Comparison of ENCODE assay signal across 28 mouse cellular contexts in genomic region chr2:144371566-144371965, GRCm38 (mm10). TPM values are rescaled to one million over a fixed set of nuclear protein-coding genes. Genes with fewer than 3 reads are reported as not detected.
DNase-seq lines count a peak whose midpoint lies in the region; ATAC-seq and TF ChIP-seq lines count a peak whose summit lies in the region.
"Had no signal": no experiment of that assay in that cellular context is flagged by ENCODE, and none has a peak within 500 bp of the region (broad histone marks: within the 10 kb centered on the region; RNA-seq: fewer than 3 reads in every experiment).

No protein-coding gene starts in this region.

- H3K79me2 ChIP-seq in CH12.LX (replicated peaks; ENCODE audit: control insufficient read depth, extremely low read depth, insufficient read depth, poor library complexity, severe bottlenecking): peaks cover 24% of the 10 kb centered on the region

- H3K27me3 ChIP-seq in kidney, adult 2 months (replicated peaks; ENCODE audit: control insufficient read depth, insufficient read depth, low read length): no peaks in the 10 kb centered on the region
- H3K27me3 ChIP-seq in kidney, embryonic 14.5 days (ENCODE audit: control insufficient read depth, insufficient read depth, low read length): no peaks in the 10 kb centered on the region
- H3K27me3 ChIP-seq in CH12.LX (replicated peaks): no peaks in the 10 kb centered on the region
- H3K27me3 ChIP-seq: forebrain, embryonic 13.5 days; heart, embryonic 13.5 days; Patski had no signal

- peak; percentile 39; the same call in 1 of the 2 replicates for TF ChIP-seq EP300 in CH12.LX (IDR thresholded peaks at IDR 0.05; ENCODE audit: low read length)

- WGBS in kidney, adult 2 months: 55% methylated on average over 4 of the region's 4 CpGs
- WGBS in kidney, embryonic 14.5 days: 65% methylated on average over 4 of the region's 4 CpGs

- DNase-seq in kidney, adult 2 months: peak; percentile 39
- DNase-seq in kidney, postnatal 10 days: no peak
- peak; percentile 15 for DNase-seq in kidney, postnatal 14 days
- peak; percentile 28 for DNase-seq in CH12.LX (ENCODE audit: extremely low read depth)
- no peak for DNase-seq in thymus, postnatal 4 days
- DNase-seq: adrenal gland, postnatal 10 days; adrenal gland, postnatal 36 days; cerebellum, adult 18-20 months; cerebellum, adult 9-10 months; cerebellum, postnatal 14 days; gastrocnemius, postnatal 10 days; gastrocnemius, postnatal 36 days; heart, adult 2 months; heart, postnatal 14 days; heart, postnatal 4 days had no signal

- H3K9me3 ChIP-seq in kidney, embryonic 14.5 days (ENCODE audit: control insufficient read depth, low read length): no peaks in the 10 kb centered on the region
- H3K9me3 ChIP-seq in CH12.LX (replicated peaks; ENCODE audit: low read length): no peaks in the 10 kb centered on the region
- H3K9me3 ChIP-seq: forebrain, embryonic 10.5 days; forebrain, embryonic 13.5 days; G1E; heart, embryonic 10.5 days; heart, embryonic 13.5 days had no signal

- H3K4me3 ChIP-seq in kidney, adult 2 months (ENCODE audit: insufficient read depth, low read depth, low read length): no peak overlapping the region
- H3K4me3 ChIP-seq in kidney, embryonic 14.5 days (ENCODE audit: low read length): no peak overlapping the region
- no peak overlapping the region for H3K4me3 ChIP-seq in CH12.LX (replicated peaks in 1 of 3; ENCODE audit: low read depth in 2 of 3, low read length in 2 of 3, poor library complexity in 1 of 3)
- H3K4me3 ChIP-seq: forebrain, embryonic 13.5 days; heart, adult 2 months; heart, embryonic 10.5 days; heart, embryonic 13.5 days had no signal

- dilution Hi-C loops in CH12.LX (cut with MboI; ENCODE audit: extremely low pct_ligation_motif_present, extremely low pct_unique_long_range_greater_than_20kb, low sequenced_read_pairs): no loop called here

- no peak for TF ChIP-seq RAD21 in CH12.LX (IDR thresholded peaks at IDR 0.05; ENCODE audit: low read depth, low read length)

- H3K9ac ChIP-seq in kidney, embryonic 14.5 days (ENCODE audit: low read depth, low read length): no peak overlapping the region
- H3K9ac ChIP-seq in CH12.LX (ENCODE audit: insufficient read depth, low read depth): no peak overlapping the region
- H3K9ac ChIP-seq: forebrain, embryonic 13.5 days; heart, embryonic 13.5 days had no signal

- no peak for TF ChIP-seq CTCF in kidney, adult 2 months (conservative IDR thresholded peaks at IDR 0.05; ENCODE audit: insufficient read depth, insufficient read length, low read depth, low read length)
- no peak for TF ChIP-seq CTCF in CH12.LX (conservative IDR thresholded peaks at IDR 0.05 in 1 of 2, IDR thresholded peaks at IDR 0.05 in 1 of 2; ENCODE audit: low read depth in 2 of 2, low read length in 2 of 2)

- TF ChIP-seq POLR2A in kidney, adult 2 months (IDR thresholded peaks at IDR 0.05; ENCODE audit: low read depth, low read length): no peak
- no peak for TF ChIP-seq POLR2A in CH12.LX (IDR thresholded peaks at IDR 0.05; ENCODE audit: low read depth, low read length)

- H3K36me3 ChIP-seq in kidney, adult 2 months (ENCODE audit: control insufficient read depth, insufficient read depth, low read length): peaks cover 8% of the 10 kb centered on the region
- peaks cover 34% of the 10 kb centered on the region for H3K36me3 ChIP-seq in kidney, embryonic 14.5 days (ENCODE audit: control insufficient read depth, insufficient read depth, low read length)
- H3K36me3 ChIP-seq in CH12.LX (replicated peaks in 1 of 2; ENCODE audit: control insufficient read depth in 1 of 2, insufficient read depth in 1 of 2, low read length in 1 of 2): peaks cover 22 to 42% of the 10 kb centered on the region in 2 experiments

- in situ Hi-C loops in CH12.LX (cut with MboI; ENCODE audit: low pct_ligation_motif_present, low pct_unique_long_range_greater_than_20kb, low sequenced_read_pairs): no loop called here

- H3K27ac ChIP-seq in kidney, adult 2 months (ENCODE audit: insufficient read depth, low read depth, low read length): no peak overlapping the region; the same call in 1 of the 2 replicates
- no peak overlapping the region for H3K27ac ChIP-seq in kidney, embryonic 14.5 days (ENCODE audit: low read depth, low read length)
- H3K27ac ChIP-seq in CH12.LX (ENCODE audit: insufficient read depth, low read depth): no peak overlapping the region
- H3K27ac ChIP-seq: forebrain, embryonic 10.5 days; forebrain, embryonic 13.5 days; heart, adult 2 months; heart, embryonic 10.5 days; heart, embryonic 13.5 days; hindbrain, embryonic 14.5 days had no signal

- ATAC-seq in kidney, embryonic 14.5 days (ENCODE audit: low FRiP score, low TSS enrichment): no peak
- ATAC-seq: forebrain, embryonic 13.5 days; forebrain, embryonic 16.5 days; Patski had no signal

- no peak overlapping the region for H3K4me2 ChIP-seq in kidney, embryonic 14.5 days (replicated peaks; ENCODE audit: low read depth, low read length)
- no peak overlapping the region for H3K4me2 ChIP-seq in CH12.LX (ENCODE audit: insufficient read depth, low read depth, poor library complexity, severe bottlenecking)
- H3K4me2 ChIP-seq: heart, embryonic 13.5 days; hindbrain, embryonic 14.5 days had no signal

- peaks cover 7% of the 10 kb centered on the region for H3K4me1 ChIP-seq in kidney, adult 2 months (ENCODE audit: control insufficient read depth, insufficient read depth, low read length)
- no peaks in the 10 kb centered on the region for H3K4me1 ChIP-seq in kidney, embryonic 14.5 days (ENCODE audit: control insufficient read depth, insufficient read depth, low read length)
- H3K4me1 ChIP-seq in CH12.LX (ENCODE audit: control insufficient read depth in 1 of 2, insufficient read depth in 2 of 2): peaks cover 6 to 26% of the 10 kb centered on the region in 2 experiments; a peak in 3 of 4 replicates

TF ChIP-seq in CH12.LX, 34 proteins besides CTCF, POLR2A, EP300 and RAD21 (continues in another document):
- TF ChIP-seq MAFK (IDR thresholded peaks at IDR 0.05; ENCODE audit: insufficient replicate concordance, low read length) (0 out of 2 replicates have a peak, but pooled peaks have one; percentile 33), ZMIZ1 (IDR thresholded peaks at IDR 0.05; ENCODE audit: low read depth, low read length) (no peak), ZKSCAN1 (IDR thresholded peaks at IDR 0.05; ENCODE audit: borderline replicate concordance, low read depth, low read length) (no peak), SIN3A (IDR thresholded peaks at IDR 0.05; ENCODE audit: low read length) (no peak), MXI1 (IDR thresholded peaks at IDR 0.05; ENCODE audit: low read depth, low read length) (no peak; the same call in 1 of the 2 replicates), GABPA (IDR thresholded peaks at IDR 0.05; ENCODE audit: insufficient replicate concordance, low read depth, low read length) (no peak), PAX5 (IDR thresholded peaks at IDR 0.05; ENCODE audit: low read length) (no peak), POLR2AphosphoS2 (IDR thresholded peaks at IDR 0.05; ENCODE audit: low read depth, low read length) (no peak), JUN (IDR thresholded peaks at IDR 0.05; ENCODE audit: insufficient read depth, low read depth, low read length) (no peak), JUND (conservative IDR thresholded peaks at IDR 0.05; ENCODE audit: low read depth, low read length) (0 out of 2 replicates have a peak, but pooled peaks have one; percentile 12), NRF1 (IDR thresholded peaks at IDR 0.05; ENCODE audit: low read depth, low read length) (no peak), USF1 (IDR thresholded peaks at IDR 0.05; ENCODE audit: low read depth, low read length) (no peak), MEF2A (IDR thresholded peaks at IDR 0.05; ENCODE audit: borderline replicate concordance, low read depth, low read length) (no peak), TBP (conservative IDR thresholded peaks at IDR 0.05; ENCODE audit: low read depth, low read length) (no peak), MAZ (IDR thresholded peaks at IDR 0.05; ENCODE audit: low read depth, low read length) (no peak), MYC (IDR thresholded peaks at IDR 0.05; ENCODE audit: low read depth, low read length) (no peak), UBTF (IDR thresholded peaks at IDR 0.05; ENCODE audit: low read depth, low read length) (no peak), BHLHE40 (IDR thresholded peaks at IDR 0.05; ENCODE audit: low read depth, low read length) (peak; percentile 86), ELF1 (IDR thresholded peaks at IDR 0.05; ENCODE audit: low read depth, low read length) (no peak), SMC3 (IDR thresholded peaks at IDR 0.05; ENCODE audit: low read depth, low read length) (no peak), ZNF384 (IDR thresholded peaks at IDR 0.05; ENCODE audit: low read depth, low read length) (no peak), USF2 (conservative IDR thresholded peaks at IDR 0.05; ENCODE audit: low read depth, low read length) (no peak), HCFC1 (IDR thresholded peaks at IDR 0.05; ENCODE audit: low read depth, low read length) (no peak), E2F4 (IDR thresholded peaks at IDR 0.05; ENCODE audit: insufficient replicate concordance, low read depth, low read length) (no peak), RCOR1 (conservative IDR thresholded peaks at IDR 0.05; ENCODE audit: low read depth, low read length) (0 out of 2 replicates have a peak, but pooled peaks have one; percentile 21), NELFE (IDR thresholded peaks at IDR 0.05; ENCODE audit: low read depth, low read length) (no peak), CHD1 (IDR thresholded peaks at IDR 0.05; ENCODE audit: low read depth, low read length) (no peak), MAX (IDR thresholded peaks at IDR 0.05; ENCODE audit: low read length) (no peak)

RNA-seq across cellular contexts. Expression of gene Pet117, which starts 2.8 kb away (rescaled TPM):
- not detected in 2 replicates for polyA plus RNA-seq in kidney, adult 2 months (2012; rRNA removed)
- polyA plus RNA-seq in kidney, embryonic 14.5 days (2014; fragmentation: Nextera tagmentation; extraction: Ambion mirVana): not detected in 2 replicates
- not detected in 2 replicates for total RNA-seq in CH12.LX (2012; rRNA removed)
- total RNA-seq in CH12.LX (2014; rRNA removed): not detected in 2 replicates
- 12.3 and 14.5 TPM in 2 replicates for polyA plus RNA-seq in CH12.LX (2012; ENCODE audit: insufficient read length, low read depth)
- total RNA-seq: G1E; granulocyte monocyte progenitor cell, adult 5-6 weeks had no signal
- polyA plus RNA-seq: embryonic facial prominence, embryonic 11.5 days; heart, adult 2 months; heart, embryonic 10.5 days had no signal

RNA-seq across cellular contexts. Expression of gene Kat14, which starts 2.8 kb away (rescaled TPM):
- polyA plus RNA-seq in kidney, adult 2 months (2012; rRNA removed): 43.0 and 44.8 TPM in 2 replicates
- 34.8 and 47.5 TPM in 2 replicates for polyA plus RNA-seq in kidney, embryonic 14.5 days (2014; fragmentation: Nextera tagmentation; extraction: Ambion mirVana)
- 25.7 and 30.9 TPM in 2 replicates for total RNA-seq in CH12.LX (2012; rRNA removed)
- total RNA-seq in CH12.LX (2014; rRNA removed): 24.3 and 25.9 TPM in 2 replicates
- 54.4 and 56.2 TPM in 2 replicates for polyA plus RNA-seq in CH12.LX (2012; ENCODE audit: insufficient read length, low read depth)

RNA-seq across cellular contexts. Expression of gene Ovol2, which starts 39.6 kb away (rescaled TPM):
- polyA plus RNA-seq in kidney, adult 2 months (2012; rRNA removed): 2.1 and 3.0 TPM in 2 replicates
- 1.8 and 2.1 TPM in 2 replicates for polyA plus RNA-seq in kidney, embryonic 14.5 days (2014; fragmentation: Nextera tagmentation; extraction: Ambion mirVana)
- total RNA-seq in CH12.LX (2012; rRNA removed) (not detected in 2 replicates), CH12.LX (2014; rRNA removed) (not detected in 2 replicates)
- polyA plus RNA-seq in CH12.LX (2012; ENCODE audit: insufficient read length, low read depth): not detected in 2 replicates
- total RNA-seq: adrenal gland, adult 18-20 months; adrenal gland, postnatal 10 days; adrenal gland, postnatal 36 days; gastrocnemius, adult 18-20 months; gastrocnemius, postnatal 10 days; gastrocnemius, postnatal 36 days; granulocyte monocyte progenitor cell, adult 5-6 weeks; heart, adult 2 months; heart, postnatal 14 days; heart, postnatal 4 days had no signal
- polyA plus RNA-seq: forebrain, embryonic 13.5 days; forebrain, embryonic 16.5 days; G1E; hindbrain, embryonic 14.5 days; Patski had no signal

Comparison
In these comparisons a context has a peak if more than half of its experiments do, and no peak if none do; other contexts are left out.
1. DNase-seq: peak in kidney, adult 2 months (single experiment), kidney, postnatal 14 days (single experiment) and CH12.LX (single experiment); none in kidney, postnatal 10 days (single experiment) and thymus, postnatal 4 days (single experiment).
2. RNA of gene Pet117, which starts 2.8 kb away (polyA plus RNA-seq): 12.3 to 14.5 TPM in CH12.LX; not detected in kidney, adult 2 months and not detected in kidney, embryonic 14.5 days; every median in the first group is over 10 times any median in the second.